Mouse (Mus musculus) kidney, postnatal 4 days (tissue): ENCODE results near the gene H2-Eb2.
A peak's percentile ranks its signal among the peaks of the same experiment; 100 is the strongest.
"Not testable (repeated sequence)": the region's sequence is repeated elsewhere in the genome, so short reads cannot be mapped to it uniquely, and the experiment has no call there.

Source experiments
- DNase-seq, 2 experiments: peaks; one replicate each; pipeline ENCODE4 v3.0.0; 2021; ENCODE audit warnings: mixed read lengths in 2 of 2

Gene H2-Eb2

GRCm38 (mm10) chr17:34306407-34306806 is 19.1 kb upstream of the H2-Eb2 start:
- DNase-seq: no peak

- no peak for DNase-seq
Measured at GRCm38 (mm10) chr17:34307216-34307615, 18.2 kb upstream of the H2-Eb2 start.

- DNase-seq: no peak
Measured at GRCm38 (mm10) chr17:34308161-34308560, 17.3 kb upstream of the H2-Eb2 start.

- DNase-seq: peak in 1 of 2 experiments; percentile 21
Measured at GRCm38 (mm10) chr17:34309225-34309624, 16.2 kb upstream of the H2-Eb2 start.

GRCm38 (mm10) chr17:34309683-34310385 is 15.6 kb upstream of the H2-Eb2 start:
- peak; percentile 82 to 90 for DNase-seq

GRCm38 (mm10) chr17:34310526-34310925 is 14.9 kb upstream of the H2-Eb2 start:
- not testable (repeated sequence) for DNase-seq

- no peak for DNase-seq
Measured at GRCm38 (mm10) chr17:34312185-34312584, 13.3 kb upstream of the H2-Eb2 start.

- DNase-seq: peak; percentile 91
Measured at GRCm38 (mm10) chr17:34313393-34313792, 12.1 kb upstream of the H2-Eb2 start.

GRCm38 (mm10) chr17:34314286-34314685 is 11.2 kb upstream of the H2-Eb2 start:
- DNase-seq: peak; percentile 39 to 45

- no peak for DNase-seq
Measured at GRCm38 (mm10) chr17:34315512-34315911, 10.0 kb upstream of the H2-Eb2 start.

GRCm38 (mm10) chr17:34316697-34317096 is 8.8 kb upstream of the H2-Eb2 start:
- DNase-seq: no peak

GRCm38 (mm10) chr17:34317275-34317674 is 8.2 kb upstream of the H2-Eb2 start:
- no peak for DNase-seq

- DNase-seq: no peak
Measured at GRCm38 (mm10) chr17:34326373-34326772, 908 bp downstream of the H2-Eb2 start.

GRCm38 (mm10) chr17:34329807-34330206 is 4.3 kb downstream of the H2-Eb2 start:
- DNase-seq: no peak

- no peak for DNase-seq
Measured at GRCm38 (mm10) chr17:34331200-34331599, 5.7 kb downstream of the H2-Eb2 start.

GRCm38 (mm10) chr17:34340619-34341402 is 15.3 kb downstream of the H2-Eb2 start:
- DNase-seq: no peak

- no peak for DNase-seq
Measured at GRCm38 (mm10) chr17:34344882-34345281, 19.4 kb downstream of the H2-Eb2 start.

- DNase-seq: no peak
Measured at GRCm38 (mm10) chr17:34345486-34345885, 20.0 kb downstream of the H2-Eb2 start.

- no peak for DNase-seq
Measured at GRCm38 (mm10) chr17:34346041-34346440, 20.6 kb downstream of the H2-Eb2 start.

- peak; percentile 59 to 66 for DNase-seq
Measured at GRCm38 (mm10) chr17:34347606-34348308, 22.3 kb downstream of the H2-Eb2 start.

GRCm38 (mm10) chr17:34349429-34349828 is 24.0 kb downstream of the H2-Eb2 start:
- DNase-seq: peak; percentile 84

GRCm38 (mm10) chr17:34354539-34354938 is 29.1 kb downstream of the H2-Eb2 start, which contains the start of gene Btnl2:
Gene Btnl2 (plus strand): TSS chr17:34354822.
- no peak for DNase-seq

GRCm38 (mm10) chr17:34354940-34355339 is 29.5 kb downstream of the H2-Eb2 start:
- DNase-seq: no peak
